Mouse (Mus musculus) CH12.LX (cell line): ENCODE measurements at regions not wholly inside any gene's neighbourhood (a gene's known extent, or its start where the extent isn't known, plus 50 kb on each side); places are given as distances from the start of the nearest gene placed in this dataset.

Source experiments
- DNase-seq: peaks from one replicate; pipeline ENCODE4 v3.0.0-alpha.2; 2013; ENCODE audit errors: extremely low read depth
- H3K27ac ChIP-seq: 2 replicates; pipeline ENCODE4 v1.5.1; 2012; ENCODE audit warnings: low read depth, mild to moderate bottlenecking, control low read depth, moderate library complexity; ENCODE audit not compliant: insufficient read depth
- H3K27me3 ChIP-seq: replicated peaks from 2 replicates; pipeline ENCODE3; 2012; ENCODE audit warnings: inconsistent platforms
- H3K36me3 ChIP-seq, 2 experiments: replicated peaks in 1 of 2; 2 replicates each; pipeline versions ENCODE3 to v1.6.1; 2012; ENCODE audit warnings: inconsistent platforms in 1 of 2, low read length in 1 of 2, mild to moderate bottlenecking in 1 of 2, mixed read lengths in 1 of 2, moderate library complexity in 1 of 2; ENCODE audit not compliant: control insufficient read depth in 1 of 2, insufficient read depth in 1 of 2
- H3K4me1 ChIP-seq, 2 experiments: 2 replicates each; pipeline ENCODE4 v1.6.1; 2012; ENCODE audit warnings: inconsistent platforms in 1 of 2, moderate library complexity in 1 of 2; ENCODE audit not compliant: insufficient read depth in 2 of 2, control insufficient read depth in 1 of 2
- H3K4me2 ChIP-seq: 2 replicates; pipeline ENCODE4 v1.6.1; 2012; ENCODE audit warnings: low read depth, mild to moderate bottlenecking, control low read depth; ENCODE audit not compliant: poor library complexity, insufficient read depth, severe bottlenecking
- H3K4me3 ChIP-seq, 3 experiments: fragments of 150-350 bp in 1 of 3; sonication (generic) in 1 of 3; replicated peaks in 1 of 3; 2 replicates each; pipeline versions ENCODE3 to v1.5.1; 2011 to 2012; ENCODE audit warnings: low read depth in 2 of 3, low read length in 2 of 3, mild to moderate bottlenecking in 2 of 3, moderate library complexity in 2 of 3, control low read depth in 1 of 3, improper control_type of control experiment in 1 of 3, inconsistent platforms in 1 of 3, mixed read lengths in 1 of 3; ENCODE audit not compliant: poor library complexity in 1 of 3
- H3K79me2 ChIP-seq: replicated peaks from 2 replicates; pipeline ENCODE4 v1.6.1; 2012; ENCODE audit warnings: mild to moderate bottlenecking, moderate library complexity; ENCODE audit not compliant: control insufficient read depth, poor library complexity, insufficient read depth, severe bottlenecking; ENCODE audit errors: extremely low read depth
- H3K9ac ChIP-seq: 2 replicates; pipeline ENCODE4 v1.6.1; 2012; ENCODE audit warnings: low read depth, mild to moderate bottlenecking, control low read depth, moderate library complexity; ENCODE audit not compliant: insufficient read depth
- H3K9me3 ChIP-seq: replicated peaks from 2 replicates; pipeline ENCODE3; 2012; ENCODE audit warnings: low read length, inconsistent platforms, mixed read lengths
- BHLHE40 ChIP-seq: IDR thresholded peaks from 2 replicates; pipeline ENCODE4 v1.6.1; 2011; ENCODE audit warnings: mild to moderate bottlenecking, low read depth, low read length, improper control_type of control experiment
- CHD1 ChIP-seq: IDR thresholded peaks from 2 replicates; pipeline ENCODE4 v1.6.1; 2012; ENCODE audit warnings: low read depth, low read length, improper control_type of control experiment, inconsistent platforms
- CHD2 ChIP-seq: IDR thresholded peaks from 2 replicates; pipeline ENCODE4 v1.6.1; 2011; ENCODE audit warnings: low read length, improper control_type of control experiment
- CTCF ChIP-seq, 2 experiments: IDR thresholded peaks in 1 of 2; conservative IDR thresholded peaks in 1 of 2; 2 replicates each; pipeline ENCODE4 v1.5.1; 2011 to 2012; ENCODE audit warnings: low read depth in 2 of 2, low read length in 2 of 2, improper control_type of control experiment in 1 of 2, inconsistent platforms in 1 of 2, mild to moderate bottlenecking in 1 of 2, moderate library complexity in 1 of 2
- E2F4 ChIP-seq: IDR thresholded peaks from 2 replicates; pipeline ENCODE4 v1.6.1; 2011; ENCODE audit warnings: low read depth, low read length, improper control_type of control experiment; ENCODE audit not compliant: insufficient replicate concordance
- ELF1 ChIP-seq: IDR thresholded peaks from 2 replicates; pipeline ENCODE4 v1.6.1; 2014; ENCODE audit warnings: low read depth, mild to moderate bottlenecking, inconsistent platforms, low read length, improper control_type of control experiment
- ETS1 ChIP-seq: conservative IDR thresholded peaks from 2 replicates; pipeline ENCODE4 v1.6.1; 2012; ENCODE audit warnings: low read depth, mild to moderate bottlenecking, inconsistent platforms, low read length, improper control_type of control experiment, moderate library complexity
- GABPA ChIP-seq: IDR thresholded peaks from 2 replicates; pipeline ENCODE4 v1.6.1; 2012; ENCODE audit warnings: low read depth, low read length, improper control_type of control experiment, inconsistent platforms; ENCODE audit not compliant: insufficient replicate concordance
- HCFC1 ChIP-seq: IDR thresholded peaks from 2 replicates; pipeline ENCODE4 v1.6.1; 2012; ENCODE audit warnings: low read depth, mild to moderate bottlenecking, inconsistent platforms, low read length, improper control_type of control experiment
- IRF4 ChIP-seq: IDR thresholded peaks from 2 replicates; pipeline ENCODE4 v1.6.1; 2014; ENCODE audit warnings: low read depth, mild to moderate bottlenecking, inconsistent platforms, low read length, improper control_type of control experiment
- JUND ChIP-seq: conservative IDR thresholded peaks from 2 replicates; pipeline ENCODE4 v1.6.1; 2011; ENCODE audit warnings: low read depth, low read length, improper control_type of control experiment
- MAFK ChIP-seq: IDR thresholded peaks from 2 replicates; pipeline ENCODE4 v1.6.1; 2011; ENCODE audit warnings: low read length, improper control_type of control experiment; ENCODE audit not compliant: insufficient replicate concordance
- MEF2A ChIP-seq: IDR thresholded peaks from 2 replicates; pipeline ENCODE4 v1.6.1; 2014; ENCODE audit warnings: low read depth, mild to moderate bottlenecking, inconsistent platforms, low read length, improper control_type of control experiment, borderline replicate concordance
- MXI1 ChIP-seq: IDR thresholded peaks from 2 replicates; pipeline ENCODE4 v1.6.1; 2011; ENCODE audit warnings: mild to moderate bottlenecking, low read depth, low read length, improper control_type of control experiment
- NRF1 ChIP-seq: IDR thresholded peaks from 2 replicates; pipeline ENCODE4 v1.6.1; 2014; ENCODE audit warnings: low read depth, mild to moderate bottlenecking, inconsistent platforms, low read length, improper control_type of control experiment, moderate library complexity
- PAX5 ChIP-seq: IDR thresholded peaks from 2 replicates; pipeline ENCODE4 v1.6.1; 2012; ENCODE audit warnings: low read length, inconsistent platforms, mixed read lengths
- POLR2AphosphoS2 ChIP-seq: IDR thresholded peaks from 2 replicates; pipeline ENCODE4 v1.6.1; 2011; ENCODE audit warnings: low read depth, low read length, improper control_type of control experiment
- SIN3A ChIP-seq: IDR thresholded peaks from 2 replicates; pipeline ENCODE4 v1.6.1; 2012; ENCODE audit warnings: low read length, improper control_type of control experiment, inconsistent platforms
- TBP ChIP-seq: conservative IDR thresholded peaks from 2 replicates; pipeline ENCODE4 v1.6.1; 2011; ENCODE audit warnings: low read depth, low read length, improper control_type of control experiment
- TCF12 ChIP-seq: IDR thresholded peaks from 2 replicates; pipeline ENCODE4 v1.6.1; 2014; ENCODE audit warnings: low read depth, mild to moderate bottlenecking, inconsistent platforms, low read length, improper control_type of control experiment
- USF1 ChIP-seq: IDR thresholded peaks from 2 replicates; pipeline ENCODE4 v1.6.1; 2014; ENCODE audit warnings: low read depth, mild to moderate bottlenecking, inconsistent platforms, low read length, improper control_type of control experiment
- USF2 ChIP-seq: conservative IDR thresholded peaks from 2 replicates; pipeline ENCODE4 v1.6.1; 2011; ENCODE audit warnings: low read depth, low read length, improper control_type of control experiment
- ZC3H11A ChIP-seq: IDR thresholded peaks from 2 replicates; pipeline ENCODE4 v1.6.1; 2012; ENCODE audit warnings: low read depth, mild to moderate bottlenecking, inconsistent platforms, low read length, improper control_type of control experiment
- dilution Hi-C: fragments of 300-500 bp; cut with MboI; formaldehyde crosslinking; loops from 2 replicates; pipeline ENCODE4 v1.14.3; 2020; ENCODE audit warnings: low sequenced_read_pairs; ENCODE audit not compliant: extremely low pct_unique_long_range_greater_than_20kb, extremely low pct_ligation_motif_present
- in situ Hi-C: fragments of 300-500 bp; cut with MboI; formaldehyde crosslinking; loops from 3 replicates; pipeline ENCODE4 v1.14.3; 2019; ENCODE audit warnings: low sequenced_read_pairs, low pct_ligation_motif_present, low pct_unique_long_range_greater_than_20kb, mixed read lengths

DNA sequence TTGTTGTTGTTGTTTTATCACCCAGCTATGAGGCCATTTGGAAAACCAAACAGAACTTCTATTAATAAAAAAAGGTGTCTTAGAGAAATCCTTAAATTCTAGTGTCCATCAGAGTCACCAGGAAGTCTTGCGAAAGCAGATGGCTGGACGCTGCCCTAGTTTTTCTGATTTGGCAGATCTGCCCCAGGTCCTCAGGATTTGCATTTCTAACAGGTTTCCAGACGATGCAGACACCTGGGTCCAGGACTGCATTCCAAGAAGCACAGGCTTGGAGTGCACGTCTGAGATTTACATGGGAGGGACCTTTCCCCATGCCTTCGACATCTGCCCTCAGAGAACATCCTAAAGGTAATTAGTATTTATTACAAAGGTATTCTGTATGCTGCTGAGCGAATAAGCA is 129.2 kb upstream of the Cdh6 start:
- dilution Hi-C loops, result no loop called here

DNA sequence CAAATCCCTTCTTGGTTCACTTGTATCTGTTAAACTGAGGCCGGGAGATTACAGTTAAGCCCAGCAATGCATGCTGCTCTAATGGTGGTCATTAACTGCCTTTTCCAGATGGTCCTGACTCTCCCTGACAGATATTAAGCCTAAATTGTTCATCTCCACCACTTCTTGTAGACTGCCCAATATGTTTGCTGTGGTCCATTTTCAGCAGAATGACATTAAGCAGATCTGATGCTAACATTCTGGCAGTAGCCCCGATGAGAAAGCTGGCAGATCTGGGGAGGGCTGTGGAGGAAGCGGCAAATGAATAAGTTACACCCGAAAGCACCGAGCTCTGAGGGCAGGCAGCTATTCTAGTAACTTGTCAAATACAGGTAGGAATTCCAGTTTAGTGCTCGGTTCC is 123.5 kb upstream of the Cdh6 start:
- H3K36me3 ChIP-seq, result no peaks in the 10 kb centered on the region
- H3K9me3 ChIP-seq, result no peaks in the 10 kb centered on the region
- no peak overlapping the region for H3K27ac ChIP-seq
- no peak for TF ChIP-seq POLR2AphosphoS2
- no peak for TF ChIP-seq USF2
- TF ChIP-seq MXI1, result no peak
- no peak for TF ChIP-seq SIN3A
- TF ChIP-seq NRF1, result no peak
- no peak for TF ChIP-seq TCF12
- no peak for TF ChIP-seq CHD1
- no peak for TF ChIP-seq GABPA
- no peak for TF ChIP-seq ZC3H11A
- no peak for TF ChIP-seq MAFK
- no peak for TF ChIP-seq MEF2A
- TF ChIP-seq HCFC1, result no peak
- no peak for TF ChIP-seq CTCF (conservative IDR thresholded peaks at IDR 0.05 in 1 of 2, IDR thresholded peaks at IDR 0.05 in 1 of 2; ENCODE audit: low read depth in 2 of 2, low read length in 2 of 2)
- no peaks in the 10 kb centered on the region for H3K27me3 ChIP-seq
- dilution Hi-C loops, result no loop called here
- in situ Hi-C loops, result no loop called here
- no peak for DNase-seq
- peaks cover 0 to 6% of the 10 kb centered on the region in 2 experiments; a peak in 1 of 4 replicates for H3K4me1 ChIP-seq
- no peaks in the 10 kb centered on the region for H3K79me2 ChIP-seq
- no peak overlapping the region for H3K4me3 ChIP-seq
- no peak overlapping the region for H3K9ac ChIP-seq
- no peak overlapping the region for H3K4me2 ChIP-seq

More for the DNA sequence above, 129.2 kb upstream of the Cdh6 start:
- no peaks in the 10 kb centered on the region for H3K27me3 ChIP-seq
- no peak overlapping the region for H3K27ac ChIP-seq
- no peaks in the 10 kb centered on the region; a peak in 1 of 4 replicates for H3K4me1 ChIP-seq
- H3K79me2 ChIP-seq, result no peaks in the 10 kb centered on the region
- H3K9ac ChIP-seq, result no peak overlapping the region
- H3K4me2 ChIP-seq, result no peak overlapping the region
- no peaks in the 10 kb centered on the region for H3K9me3 ChIP-seq
- no peak overlapping the region for H3K4me3 ChIP-seq
- no peak for TF ChIP-seq NRF1
- no peak for TF ChIP-seq IRF4
- TF ChIP-seq ETS1, result no peak
- TF ChIP-seq PAX5, result no peak
- TF ChIP-seq CHD2, result no peak
- TF ChIP-seq BHLHE40, result no peak
- no peak for TF ChIP-seq JUND
- no peak for TF ChIP-seq HCFC1
- TF ChIP-seq SIN3A, result no peak
- no peak for TF ChIP-seq CTCF (conservative IDR thresholded peaks at IDR 0.05 in 1 of 2, IDR thresholded peaks at IDR 0.05 in 1 of 2; ENCODE audit: low read depth in 2 of 2, low read length in 2 of 2)
- TF ChIP-seq MEF2A, result no peak
- no peak for TF ChIP-seq ELF1
- no peak for TF ChIP-seq MXI1
- no peak for TF ChIP-seq USF1
- TF ChIP-seq MAFK, result no peak
- TF ChIP-seq POLR2AphosphoS2, result no peak
- no peak for TF ChIP-seq E2F4
- TF ChIP-seq TBP, result no peak
- in situ Hi-C loops, result no loop called here
- DNase-seq, result no peak
- H3K36me3 ChIP-seq, result no peaks in the 10 kb centered on the region
